Mouse (Mus musculus) neutrophil, adult 5-6 weeks (primary cell): ENCODE measurements around the gene Tmem37. TPM values are rescaled to one million over a fixed set of nuclear protein-coding genes. Genes with fewer than 3 reads are reported as not detected.

Experiments
- ATAC-seq: fragments of 151-379, 151-347 bp; 2 replicates; pipeline ENCODE4 v1.8.0; 2017; ENCODE audit warnings: mild to moderate bottlenecking, moderate TSS enrichment; ENCODE audit not compliant: insufficient number of reproducible peaks, poor library complexity, low FRiP score, severe bottlenecking; ENCODE audit errors: extremely low read depth
- total RNA-seq: library from RNA; stranded (forward); fragments of 200-1000 nt; gene quantifications from 2 replicates; pipeline ENCODE4 v1.2.3, GENCODE M21; 2017

Tmem37 gene
- total RNA-seq, 1 experiment from 2014 or later: not detected

- ATAC-seq: no peak
Measured at GRCm38 (mm10) chr1:120027693-120028092, 46.2 kb downstream of the Tmem37 start.

DNA sequence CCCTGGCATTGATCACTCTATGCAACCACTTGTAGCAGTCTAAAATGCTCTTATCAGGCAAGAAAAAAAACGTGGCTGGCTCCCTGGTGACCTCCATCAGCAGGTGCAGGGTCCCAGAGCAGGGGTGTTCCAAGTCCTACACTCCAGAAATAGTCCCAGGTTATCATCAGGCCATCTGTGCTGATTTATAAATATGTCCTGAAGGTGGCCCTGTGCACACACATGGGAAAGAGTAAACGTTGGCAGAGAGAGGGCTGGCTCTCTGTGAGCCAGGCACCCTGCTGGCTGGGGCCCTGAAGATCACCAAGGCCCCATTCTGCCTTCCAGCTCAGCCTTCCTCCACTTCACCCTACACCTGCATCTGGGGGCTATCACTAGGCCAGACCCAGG, 48.8 kb downstream of the Tmem37 start:
- ATAC-seq: no peak

- no peak for ATAC-seq
Measured at GRCm38 (mm10) chr1:120024331-120025049, 49.4 kb downstream of the Tmem37 start.

GRCm38 (mm10) chr1:120021951-120022350, 51.9 kb downstream of the Tmem37 start:
- ATAC-seq: no peak

GRCm38 (mm10) chr1:120020322-120020897, 53.5 kb downstream of the Tmem37 start:
- no peak for ATAC-seq

DNA sequence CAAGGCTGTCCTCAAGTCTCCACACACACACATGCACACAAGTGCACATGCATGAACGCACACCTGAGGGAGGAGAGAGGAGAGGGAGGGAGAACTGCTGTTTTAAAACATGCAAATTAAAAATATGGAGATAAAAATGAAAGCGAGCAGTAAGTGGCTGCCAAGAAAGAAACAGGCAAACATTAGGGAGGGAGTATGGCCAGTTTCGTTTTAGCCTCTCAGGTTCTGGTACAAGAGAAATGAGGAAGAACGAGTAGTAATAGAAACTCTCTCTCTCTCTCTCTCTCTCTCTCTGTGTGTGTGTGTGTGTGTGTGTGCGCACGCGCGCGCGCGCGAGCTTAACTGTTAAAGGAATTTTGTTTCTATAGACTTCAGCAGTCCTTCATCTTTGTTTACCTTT, 54.4 kb downstream of the Tmem37 start:
- ATAC-seq: no peak

GRCm38 (mm10) chr1:120018900-120019299, 55.0 kb downstream of the Tmem37 start:
- ATAC-seq: no peak

Other genes with a start within 250 kb of the Tmem37 start
- 15.7 and 28.4 TPM in 2 replicates for gene Ptpn4, start 236.5 kb downstream of the Tmem37 start, total RNA-seq
- gene Tmem177, start 160.9 kb downstream of the Tmem37 start, total RNA-seq: 2.7 and 2.8 TPM in 2 replicates
- gene Cfap221, start 76.8 kb downstream of the Tmem37 start, total RNA-seq: not detected in 2 replicates
- not detected in 2 replicates for gene Sctr, start 67.2 kb downstream of the Tmem37 start, total RNA-seq
- 29.0 and 52.2 TPM in 2 replicates for gene Dbi, start 47.0 kb upstream of the Tmem37 start, total RNA-seq
- gene 3110009E18Rik, start 47.1 kb upstream of the Tmem37 start, total RNA-seq: 5.1 and 5.5 TPM in 2 replicates
- gene Steap3, start 198.6 kb upstream of the Tmem37 start, total RNA-seq: 0.58 and 1.1 TPM in 2 replicates